Mouse (Mus musculus) v-Abl transformed pro-B cells (cell line): ENCODE data around the gene Necab2.

Experiments
- in situ Hi-C, 2 experiments: fragments of 400-800 bp; cut with MboI; formaldehyde crosslinking; loops; one replicate each; pipeline ENCODE4 v1.15.1; 2025; ENCODE audit not compliant: unreplicated experiment in 2 of 2

Necab2 gene

DNA sequence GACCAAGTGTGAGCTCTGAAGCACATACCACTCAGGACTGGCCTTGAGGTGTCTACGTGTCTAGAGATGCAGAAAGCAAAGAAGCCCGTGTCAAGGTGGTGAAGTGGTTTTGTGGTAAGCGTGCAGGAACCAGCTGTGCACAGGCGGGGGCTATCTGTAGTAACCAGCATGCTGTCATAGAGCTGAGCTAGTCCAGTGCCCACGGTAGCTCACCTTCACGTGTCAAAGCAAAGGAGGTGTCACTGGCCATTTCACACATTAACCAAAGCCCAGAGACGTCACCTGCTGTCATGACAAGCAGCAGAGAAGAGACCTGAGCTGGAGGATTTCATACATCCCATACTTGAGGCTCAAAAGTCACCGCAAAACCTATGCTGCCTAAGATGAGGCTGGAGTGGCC lies 59.6 kb downstream of the Necab2 start:
- in situ Hi-C loops, result no loop called here

DNA sequence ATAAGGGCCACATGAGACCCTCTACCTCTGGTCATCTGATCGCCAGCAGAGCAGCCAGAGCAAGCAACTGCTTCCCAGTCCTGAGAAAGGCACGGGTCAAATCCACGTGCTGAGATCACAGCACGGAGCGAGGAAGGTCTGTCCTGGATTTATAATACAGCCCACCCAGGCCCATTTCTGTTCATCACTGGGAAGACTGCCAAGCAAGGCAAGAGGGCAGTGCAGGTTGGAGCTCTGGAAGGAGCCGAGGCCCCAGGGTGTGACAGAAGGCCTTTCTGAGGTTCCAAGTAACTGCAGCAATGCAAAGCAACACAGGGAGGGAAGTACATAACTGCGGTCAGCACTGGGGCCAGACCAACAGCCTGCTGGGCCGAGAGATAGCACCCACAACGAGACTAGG lies 64.0 kb downstream of the Necab2 start:
- in situ Hi-C loops, result no loop called here

DNA sequence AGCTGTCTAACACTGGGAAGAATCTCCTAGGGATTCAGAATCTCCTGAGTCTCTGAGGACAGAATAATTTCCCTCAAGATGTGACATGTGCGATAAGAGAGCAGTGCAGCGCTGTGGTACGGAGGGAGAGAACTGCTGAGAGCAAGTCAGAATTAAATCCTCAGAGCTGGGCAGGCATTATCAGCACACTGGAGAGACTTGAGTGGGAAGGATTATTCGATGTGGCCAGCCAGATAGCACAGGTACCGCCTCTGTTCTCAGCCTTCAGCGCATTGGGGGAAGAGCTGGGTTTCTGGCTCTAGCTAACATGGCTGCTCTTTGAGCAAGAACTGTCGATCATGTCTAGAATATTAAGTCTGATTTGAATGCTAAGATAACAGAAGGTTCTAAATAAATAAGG lies 65.2 kb downstream of the Necab2 start:
- in situ Hi-C loops, result no loop called here

DNA sequence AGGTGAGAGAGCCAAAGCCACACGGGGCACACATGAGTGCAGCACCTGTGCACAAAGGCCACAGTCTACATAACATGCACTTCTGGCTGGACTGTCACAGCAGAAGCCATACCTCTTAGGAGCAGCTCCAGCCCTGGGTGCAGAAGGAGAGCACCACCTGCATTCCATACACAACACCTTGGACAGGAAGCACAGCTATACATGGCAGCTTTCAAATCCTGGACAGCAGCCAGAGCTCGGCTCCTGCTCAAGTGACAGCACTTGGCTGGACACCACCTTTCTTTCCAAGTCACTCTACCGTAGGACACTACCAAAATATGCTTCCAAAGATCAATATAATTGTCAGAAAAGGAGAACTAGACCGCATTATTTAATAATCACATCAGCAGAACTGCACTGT lies 66.9 kb downstream of the Necab2 start:
- in situ Hi-C loops, result no loop called here

DNA sequence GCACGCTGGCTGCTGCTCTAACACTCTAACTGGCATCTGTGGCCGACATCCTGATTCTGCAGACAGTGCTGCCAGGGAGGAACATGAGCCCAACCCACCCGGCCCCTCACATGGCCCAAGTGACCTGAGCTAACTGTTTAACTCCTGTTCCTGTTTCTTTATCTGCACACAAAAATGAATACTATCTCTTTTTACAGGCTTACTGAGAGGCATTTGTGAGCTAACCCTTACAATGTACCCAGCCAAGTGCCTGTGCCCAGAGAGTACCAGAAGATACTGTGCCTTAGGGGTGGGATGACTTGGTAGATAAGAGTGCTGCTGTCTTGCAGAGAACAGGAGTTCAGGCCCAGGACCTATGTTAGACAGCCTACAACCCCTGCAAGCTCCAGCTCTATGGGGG lies 68.4 kb downstream of the Necab2 start:
- in situ Hi-C loops, result no loop called here

DNA sequence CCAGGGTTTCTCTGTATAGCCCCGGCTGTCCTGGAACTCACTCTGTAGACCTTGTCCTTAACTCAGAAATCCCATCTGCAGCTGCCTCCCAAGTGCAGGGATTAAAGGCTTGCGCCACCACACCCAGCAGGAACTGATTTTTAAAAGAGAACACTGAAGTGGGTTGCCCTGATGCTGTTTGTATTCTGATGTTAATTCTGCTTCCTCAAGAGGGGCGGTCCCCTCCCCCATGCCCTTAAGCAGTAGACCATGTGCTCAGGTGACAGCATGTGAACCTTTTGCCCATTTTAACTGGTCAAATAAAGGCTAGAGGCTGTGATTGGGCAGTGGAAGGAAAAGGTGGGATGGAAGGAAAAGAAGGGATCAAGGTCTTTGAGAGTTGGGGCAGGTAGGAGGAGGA lies 69.2 kb downstream of the Necab2 start:
- in situ Hi-C loops, result no loop called here

DNA sequence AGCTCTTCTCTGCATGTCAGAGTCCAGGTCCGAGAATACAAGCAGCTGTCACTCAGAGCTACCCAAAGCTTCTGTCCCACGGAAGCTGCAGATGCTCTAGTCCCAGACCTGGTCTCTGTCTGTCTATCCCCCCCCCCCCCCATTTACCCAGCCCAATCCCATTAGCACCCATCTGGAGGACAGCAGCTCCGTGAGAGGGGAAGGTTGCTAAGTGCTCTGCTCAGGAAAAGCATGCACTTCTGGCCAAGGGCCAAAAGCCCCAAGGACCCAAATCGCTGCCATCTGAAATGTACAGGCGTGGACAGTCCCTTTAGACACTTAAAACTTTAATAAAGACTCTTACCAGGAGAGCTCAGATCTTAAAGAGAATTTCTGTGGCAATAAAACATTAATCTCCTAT lies 70.2 kb downstream of the Necab2 start:
- in situ Hi-C loops, result no loop called here

DNA sequence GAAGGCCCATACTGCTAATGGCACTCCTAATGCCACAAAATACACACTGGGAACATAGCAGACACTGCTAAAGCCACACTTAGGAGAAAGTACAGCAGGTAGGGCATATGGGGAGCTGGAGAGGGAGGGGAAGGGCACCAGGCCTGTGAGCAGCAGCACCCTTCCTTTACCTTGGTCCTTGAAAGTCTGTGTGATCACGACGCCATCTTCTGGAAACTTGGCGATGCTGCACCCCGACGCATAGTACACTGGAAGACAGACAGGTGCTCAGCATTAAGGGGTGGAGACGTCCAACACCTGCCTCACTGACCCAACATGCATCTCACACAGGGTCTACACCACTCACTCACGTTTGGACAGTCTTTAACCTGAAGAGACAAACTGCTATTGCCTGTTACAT lies 73.6 kb downstream of the Necab2 start:
- in situ Hi-C loops, result loop anchor here in 1 of 2 experiments (10.0 kb wide), 1 partner anchor 85 kb away; the partner anchor contains the start of gene Taf1c
